Mouse (Mus musculus): ENCODE data around the gene Olfr878.

DNA sequence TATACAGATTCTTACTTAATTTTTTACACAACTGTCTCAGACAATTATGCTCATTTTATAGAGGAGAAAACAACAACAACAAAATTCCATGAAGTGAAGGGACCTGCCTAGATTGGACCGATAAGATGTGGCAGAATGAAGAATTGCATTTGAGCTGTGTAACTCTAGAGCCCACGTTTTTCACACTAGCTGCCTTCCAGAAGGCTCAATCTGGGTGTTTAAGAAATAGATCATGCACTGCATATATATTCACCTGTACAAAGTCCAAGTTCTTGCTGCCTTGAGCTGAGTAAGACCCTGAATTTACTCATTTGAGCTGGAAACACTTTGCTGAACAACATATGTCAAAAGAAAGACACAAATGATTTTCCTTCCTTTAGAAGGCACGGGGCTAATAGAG is 12.1 kb upstream of the Olfr878 start:
- TF ChIP-seq CTCF (IDR thresholded peaks at IDR 0.05; ENCODE audit: low read depth, low read length), result no peak
- no peak for TF ChIP-seq POLR2A (IDR thresholded peaks at IDR 0.05; ENCODE audit: extremely low read depth, insufficient read depth, low read length)
